Mouse (Mus musculus) CD4-positive, CD25-positive, alpha-beta regulatory T cell, adult 4 months (primary cell): ENCODE data around the gene Zcchc14. TPM values are rescaled to one million over a fixed set of nuclear protein-coding genes. Genes with fewer than 3 reads are reported as not detected.

Experiments used
- ATAC-seq: one replicate; pipeline ENCODE4 v1.8.0; 2017
- polyA plus RNA-seq, 2 experiments: library from polyadenylated mRNA; unstranded; fragments of 100-300 nt; shearing (Covaris generic); gene quantifications; one replicate each; pipeline ENCODE4 v1.2.1; 2017

Zcchc14 gene
- polyA plus RNA-seq, 2 experiments from 2014 or later: 0.17 to 0.46 TPM

DNA sequence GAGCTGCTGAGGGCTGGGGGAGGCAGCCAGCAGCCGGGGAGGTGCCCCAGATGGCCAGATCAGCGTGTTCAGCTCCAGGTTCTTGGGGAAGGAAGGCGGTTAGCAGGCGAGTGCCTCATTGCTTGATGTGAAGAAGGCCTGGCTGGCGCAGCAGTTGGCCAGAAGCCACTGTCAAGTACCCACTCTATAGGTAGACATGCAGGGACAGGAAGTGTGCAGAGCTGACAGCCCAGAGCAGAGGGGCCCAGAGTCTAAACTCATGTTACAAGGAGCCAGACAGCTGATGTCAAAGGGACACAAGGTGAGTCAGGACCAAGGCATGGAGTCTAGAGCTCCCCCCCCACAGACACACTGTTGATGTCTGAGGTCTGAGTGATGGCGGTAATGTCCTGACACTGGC is 102.6 kb downstream of the Zcchc14 start:
- no peak for ATAC-seq

Other genes with a start within 250 kb of the Zcchc14 start
- gene 1700018B08Rik, start 108.6 kb downstream of the Zcchc14 start, polyA plus RNA-seq: not detected
- 1 to 10 TPM; 2.6 to 2.8 TPM for gene Fbxo31, start 74.1 kb downstream of the Zcchc14 start, polyA plus RNA-seq
- gene Map1lc3b, start 62.5 kb downstream of the Zcchc14 start, polyA plus RNA-seq: 100 to 1,000 TPM; 505 to 519 TPM
- gene Jph3, start 76.7 kb upstream of the Zcchc14 start, polyA plus RNA-seq: under 1 TPM in 1 of 2 experiments, not detected in 1; 0.12 TPM
- 10 to 100 TPM; 28.0 to 40.9 TPM for gene Klhdc4, start 176.7 kb upstream of the Zcchc14 start, polyA plus RNA-seq